Mouse (Mus musculus): ENCODE measurements around the gene Ccr8. TPM values are rescaled to one million over a fixed set of nuclear protein-coding genes. Genes with fewer than 3 reads are reported as not detected.

The Ccr8 gene
- polyA plus RNA-seq, 1 experiment from 2014 or later = not detected

DNA sequence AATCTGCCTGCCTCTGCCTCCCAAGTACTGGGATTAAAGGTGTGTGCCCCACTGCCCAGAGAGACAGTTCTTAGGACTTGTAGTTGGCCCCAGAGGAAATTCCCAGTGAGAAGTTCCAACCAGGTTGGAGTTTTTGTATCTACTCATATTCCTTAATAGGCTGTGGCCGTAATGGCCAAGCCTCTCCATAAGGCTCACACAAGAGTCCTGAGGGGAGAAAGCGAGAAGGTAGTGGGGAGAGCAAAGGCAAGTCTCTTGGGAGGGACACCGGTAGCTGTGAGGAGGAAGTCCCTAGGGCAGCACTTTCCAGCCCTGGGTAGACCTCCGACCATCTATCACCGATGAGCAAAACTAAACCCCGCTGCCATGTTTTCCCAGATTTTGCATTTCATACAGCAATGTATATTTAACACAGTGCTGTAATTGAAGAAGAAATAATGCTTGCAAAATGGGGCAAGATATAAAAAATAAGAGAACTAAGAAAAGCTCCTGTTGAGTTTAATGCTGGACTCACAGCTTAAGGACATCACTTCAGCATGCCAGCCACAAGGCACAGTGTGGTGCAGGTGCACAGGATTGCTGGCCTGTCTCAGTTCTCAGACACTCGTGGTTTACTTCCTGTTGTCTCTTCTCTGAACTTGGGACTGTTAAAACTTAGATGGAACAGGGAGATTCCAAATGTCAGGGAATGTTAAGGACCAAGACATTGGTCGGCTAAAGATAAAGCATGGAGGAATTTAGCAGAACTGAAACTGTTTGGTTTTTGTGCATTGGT is 41.3 kb downstream of the Ccr8 start:
- H3K4me1 ChIP-seq (ENCODE audit: control insufficient read depth, insufficient read depth, low read length) = peaks cover 7% of the 10 kb centered on the region
- no peak overlapping the region for H3K4me2 ChIP-seq (ENCODE audit: low read length)
- WGBS = 46% methylated on average over 8 of the region's 8 CpGs
- no peaks in the 10 kb centered on the region for H3K9me3 ChIP-seq (replicated peaks; ENCODE audit: control insufficient read depth, low read length)
- peaks cover 45% of the 10 kb centered on the region for H3K36me3 ChIP-seq (ENCODE audit: control insufficient read depth, insufficient read depth, low read length)
- ATAC-seq = no peak
- no peaks in the 10 kb centered on the region for H3K27me3 ChIP-seq (replicated peaks; ENCODE audit: control insufficient read depth, insufficient read depth, low read length)
- H3K4me3 ChIP-seq (ENCODE audit: low read depth, low read length) = no peak overlapping the region
- H3K27ac ChIP-seq (ENCODE audit: low read depth, low read length) = no peak overlapping the region
- no peak overlapping the region for H3K9ac ChIP-seq (ENCODE audit: low read length)
- no peak for DNase-seq (ENCODE audit: low spot score)

GRCm38 (mm10) chr9:120133755-120134475 is 42.0 kb downstream of the Ccr8 start:
- no peak overlapping the region for H3K9ac ChIP-seq (ENCODE audit: low read length)
- H3K27me3 ChIP-seq (replicated peaks; ENCODE audit: control insufficient read depth, insufficient read depth, low read length) = no peaks in the 10 kb centered on the region
- peaks cover 42% of the 10 kb centered on the region for H3K36me3 ChIP-seq (ENCODE audit: control insufficient read depth, insufficient read depth, low read length)
- no peak for DNase-seq (ENCODE audit: low spot score)
- no peaks in the 10 kb centered on the region for H3K9me3 ChIP-seq (replicated peaks; ENCODE audit: control insufficient read depth, low read length)
- H3K4me2 ChIP-seq (ENCODE audit: low read length) = no peak overlapping the region
- ATAC-seq = no peak
- no peak overlapping the region for H3K4me3 ChIP-seq (ENCODE audit: low read depth, low read length)
- no peak overlapping the region for H3K27ac ChIP-seq (ENCODE audit: low read depth, low read length)
- 55% methylated on average over 6 of the region's 6 CpGs for WGBS
- peaks cover under 1% of the 10 kb centered on the region for H3K4me1 ChIP-seq (ENCODE audit: control insufficient read depth, insufficient read depth, low read length)

DNA sequence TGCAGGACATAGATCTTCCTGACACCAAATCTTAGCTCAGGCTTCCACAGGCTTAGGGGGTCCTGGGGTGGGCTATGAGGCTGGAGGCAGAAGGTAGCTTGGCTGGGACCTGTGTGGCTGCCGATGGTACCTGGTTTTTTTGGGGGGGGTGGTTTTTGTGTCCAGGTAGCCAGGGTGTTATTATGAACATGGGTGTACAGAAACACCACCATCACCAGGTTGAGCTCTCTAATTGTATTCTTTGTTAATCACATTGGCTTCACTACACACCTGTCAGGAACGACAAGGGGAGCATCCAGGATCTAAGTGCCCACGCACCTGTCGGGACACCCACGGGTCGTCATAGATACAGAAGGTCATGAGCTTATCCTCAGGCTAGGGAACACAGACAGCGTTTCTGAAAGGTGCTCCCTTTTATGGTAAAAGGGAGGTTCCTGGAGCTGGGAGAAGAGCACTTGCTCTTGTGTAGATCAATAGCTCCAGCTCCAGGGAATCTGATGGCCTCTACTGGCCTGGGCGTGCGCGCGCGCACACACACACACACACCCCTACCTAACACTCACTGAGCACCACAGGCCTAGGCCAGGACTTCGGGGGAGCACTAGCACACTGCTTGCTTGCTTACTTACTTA is 42.7 kb downstream of the Ccr8 start:
- ATAC-seq = no peak
- WGBS = 87% methylated on average over 12 of the region's 13 CpGs
- H3K27me3 ChIP-seq (replicated peaks; ENCODE audit: control insufficient read depth, insufficient read depth, low read length) = no peaks in the 10 kb centered on the region
- peaks cover 34% of the 10 kb centered on the region for H3K36me3 ChIP-seq (ENCODE audit: control insufficient read depth, insufficient read depth, low read length)
- H3K9ac ChIP-seq (ENCODE audit: low read length) = no peak overlapping the region
- no peaks in the 10 kb centered on the region for H3K4me1 ChIP-seq (ENCODE audit: control insufficient read depth, insufficient read depth, low read length)
- H3K4me3 ChIP-seq (ENCODE audit: low read depth, low read length) = no peak overlapping the region
- no peaks in the 10 kb centered on the region for H3K9me3 ChIP-seq (replicated peaks; ENCODE audit: control insufficient read depth, low read length)
- no peak overlapping the region for H3K27ac ChIP-seq (ENCODE audit: low read depth, low read length)
- no peak for DNase-seq (ENCODE audit: low spot score)
- H3K4me2 ChIP-seq (ENCODE audit: low read length) = no peak overlapping the region

DNA sequence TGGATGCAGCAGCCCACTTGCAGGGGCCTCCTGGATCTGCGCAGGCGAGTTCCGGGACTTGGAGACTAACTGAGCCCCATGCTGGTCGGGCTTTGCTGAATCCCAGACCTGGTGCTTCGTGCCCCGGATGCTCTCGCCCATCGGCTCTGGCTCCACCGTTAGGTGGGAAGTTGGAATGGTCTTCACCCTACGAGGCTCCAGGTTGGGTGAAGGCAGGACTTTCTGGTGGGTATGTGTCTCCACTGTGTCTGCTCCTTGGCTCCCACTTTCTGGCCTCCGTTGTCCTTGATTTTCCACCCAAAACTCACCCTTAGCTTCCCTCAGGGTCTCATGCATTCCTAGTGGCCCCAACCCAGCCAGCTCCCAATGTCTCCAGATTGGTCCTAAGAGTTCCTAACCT is 43.5 kb downstream of the Ccr8 start:
- DNase-seq (ENCODE audit: low spot score) = no peak
- peaks cover 26% of the 10 kb centered on the region for H3K36me3 ChIP-seq (ENCODE audit: control insufficient read depth, insufficient read depth, low read length)
- no peak overlapping the region for H3K4me2 ChIP-seq (ENCODE audit: low read length)
- no peak overlapping the region for H3K4me3 ChIP-seq (ENCODE audit: low read depth, low read length)
- H3K27ac ChIP-seq (ENCODE audit: low read depth, low read length) = no peak overlapping the region
- no peak for ATAC-seq
- WGBS = 90% methylated on average over 11 of the region's 11 CpGs
- no peaks in the 10 kb centered on the region for H3K9me3 ChIP-seq (replicated peaks; ENCODE audit: control insufficient read depth, low read length)
- no peaks in the 10 kb centered on the region for H3K4me1 ChIP-seq (ENCODE audit: control insufficient read depth, insufficient read depth, low read length)
- H3K9ac ChIP-seq (ENCODE audit: low read length) = no peak overlapping the region
- no peaks in the 10 kb centered on the region for H3K27me3 ChIP-seq (replicated peaks; ENCODE audit: control insufficient read depth, insufficient read depth, low read length)

- no peaks in the 10 kb centered on the region for H3K27me3 ChIP-seq (replicated peaks; ENCODE audit: control insufficient read depth, insufficient read depth, low read length)
- H3K27ac ChIP-seq (ENCODE audit: low read depth, low read length) = no peak overlapping the region
- no peak overlapping the region for H3K4me2 ChIP-seq (ENCODE audit: low read length)
- peak; percentile 92 for DNase-seq (ENCODE audit: low spot score)
- H3K4me3 ChIP-seq (ENCODE audit: low read depth, low read length) = no peak overlapping the region
- no peak overlapping the region for H3K9ac ChIP-seq (ENCODE audit: low read length)
- no peaks in the 10 kb centered on the region for H3K4me1 ChIP-seq (ENCODE audit: control insufficient read depth, insufficient read depth, low read length)
- WGBS = 4% methylated on average over 4 of the region's 4 CpGs
- H3K36me3 ChIP-seq (ENCODE audit: control insufficient read depth, insufficient read depth, low read length) = no peaks in the 10 kb centered on the region
- ATAC-seq = peak; percentile 72
- no peaks in the 10 kb centered on the region for H3K9me3 ChIP-seq (replicated peaks; ENCODE audit: control insufficient read depth, low read length)
Observed at GRCm38 (mm10) chr9:120140652-120141051, 48.7 kb downstream of the Ccr8 start.

DNA sequence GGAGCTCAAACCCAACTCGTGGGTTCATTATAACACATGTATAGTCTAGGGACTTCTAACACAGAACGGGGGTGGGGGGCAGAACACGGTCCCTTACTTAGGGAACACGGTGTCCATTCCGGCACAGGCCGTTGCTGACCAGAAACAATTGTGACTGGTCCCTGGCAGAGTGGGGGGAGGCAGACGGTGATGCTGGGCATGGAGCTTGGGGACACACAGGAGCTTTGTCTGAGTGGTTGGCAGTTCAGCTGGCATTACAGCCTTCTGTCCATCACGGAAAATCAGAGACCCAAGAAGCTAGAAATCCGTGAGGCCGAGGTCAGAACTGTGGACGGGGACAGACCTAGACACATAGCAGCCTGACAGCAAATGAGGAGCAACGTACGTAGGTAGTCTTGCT is 52.6 kb downstream of the Ccr8 start:
- H3K9ac ChIP-seq (ENCODE audit: low read length) = no peak overlapping the region
- ATAC-seq = no peak

More for the DNA sequence above, 52.6 kb downstream of the Ccr8 start:
- WGBS = 87% methylated on average over 13 of the region's 13 CpGs
- H3K4me3 ChIP-seq (ENCODE audit: low read depth, low read length) = no peak overlapping the region
- no peaks in the 10 kb centered on the region for H3K36me3 ChIP-seq (ENCODE audit: control insufficient read depth, insufficient read depth, low read length)
- H3K27ac ChIP-seq (ENCODE audit: low read depth, low read length) = no peak overlapping the region
- H3K9me3 ChIP-seq (replicated peaks; ENCODE audit: control insufficient read depth, low read length) = no peaks in the 10 kb centered on the region
- no peaks in the 10 kb centered on the region for H3K27me3 ChIP-seq (replicated peaks; ENCODE audit: control insufficient read depth, insufficient read depth, low read length)
- no peaks in the 10 kb centered on the region; the same call in 1 of the 2 replicates for H3K4me1 ChIP-seq (ENCODE audit: control insufficient read depth, insufficient read depth, low read length)
- H3K4me2 ChIP-seq (ENCODE audit: low read length) = no peak overlapping the region
- DNase-seq (ENCODE audit: low spot score) = no peak

Other genes with a start within 250 kb of the Ccr8 start
- 77.3 TPM in 2 replicates for gene Wdr48, start 197.2 kb upstream of the Ccr8 start, polyA plus RNA-seq (2014; fragmentation: Nextera tagmentation; extraction: Ambion mirVana)
- gene Gorasp1, start 154.5 kb upstream of the Ccr8 start, polyA plus RNA-seq (2014; fragmentation: Nextera tagmentation; extraction: Ambion mirVana) = 23.7 and 34.1 TPM in 2 replicates
- 0.29 and 0.74 TPM in 2 replicates for gene Ttc21a, start 154.5 kb upstream of the Ccr8 start, polyA plus RNA-seq (2014; fragmentation: Nextera tagmentation; extraction: Ambion mirVana)
- gene Csrnp1, start 107.5 kb upstream of the Ccr8 start, polyA plus RNA-seq (2014; fragmentation: Nextera tagmentation; extraction: Ambion mirVana) = 1.1 and 1.4 TPM in 2 replicates
- not detected in 2 replicates for gene Xirp1, start 68.5 kb upstream of the Ccr8 start, polyA plus RNA-seq (2014; fragmentation: Nextera tagmentation; extraction: Ambion mirVana)
- gene Cx3cr1, start 22.2 kb upstream of the Ccr8 start, polyA plus RNA-seq (2014; fragmentation: Nextera tagmentation; extraction: Ambion mirVana) = 2.5 and 3.9 TPM in 2 replicates
- 38.6 and 42.4 TPM in 2 replicates for gene Slc25a38, start 18.3 kb downstream of the Ccr8 start, polyA plus RNA-seq (2014; fragmentation: Nextera tagmentation; extraction: Ambion mirVana)
- 1,255 and 1,755 TPM in 2 replicates for gene Rpsa, start 35.6 kb downstream of the Ccr8 start, polyA plus RNA-seq (2014; fragmentation: Nextera tagmentation; extraction: Ambion mirVana)
- 0.17 and 0.20 TPM in 2 replicates for gene Mobp, start 57.6 kb downstream of the Ccr8 start, polyA plus RNA-seq (2014; fragmentation: Nextera tagmentation; extraction: Ambion mirVana)
- gene Myrip, start 209.4 kb downstream of the Ccr8 start, polyA plus RNA-seq (2014; fragmentation: Nextera tagmentation; extraction: Ambion mirVana) = 0.89 and 1.3 TPM in 2 replicates

Data from forebrain, embryonic 14.5 days (tissue).